Mouse (Mus musculus): Measurements from ENCODE around the gene Rps17. TPM values are rescaled to one million over a fixed set of nuclear protein-coding genes. Genes with fewer than 3 reads are reported as not detected.

Rps17 gene
- polyA plus RNA-seq, 1 experiment from 2014 or later, result 658 TPM

DNA sequence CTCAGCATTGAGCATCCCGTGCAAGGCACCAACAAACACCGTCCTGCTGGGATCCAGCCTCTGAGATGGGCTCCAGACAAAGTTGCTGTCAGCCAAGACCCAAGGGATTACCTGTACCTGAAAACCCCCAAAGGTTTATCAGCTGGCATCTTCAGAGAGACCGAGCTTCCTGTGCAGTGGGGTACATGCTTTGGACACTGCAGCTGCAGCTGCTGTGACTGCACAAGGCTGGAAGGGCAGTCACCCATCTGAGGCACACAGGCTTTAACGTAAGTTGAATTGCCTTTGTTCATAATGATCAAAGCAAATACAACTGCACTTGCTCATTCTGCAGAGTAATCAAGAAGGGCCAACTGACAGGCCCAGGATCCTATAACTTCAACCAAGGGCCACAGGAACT, 6.8 kb upstream of the Rps17 start:
- no peaks in the 10 kb centered on the region for H3K9me3 ChIP-seq (ENCODE audit: control insufficient read depth, low read length)
- 80% methylated on average over 4 of the region's 4 CpGs for WGBS
- H3K4me3 ChIP-seq (ENCODE audit: low read length), result no peak overlapping the region
- H3K27me3 ChIP-seq (replicated peaks; ENCODE audit: control insufficient read depth, insufficient read depth, low read length), result no peaks in the 10 kb centered on the region
- no peak for ATAC-seq
- H3K36me3 ChIP-seq (ENCODE audit: control insufficient read depth, insufficient read depth, low read length), result no peaks in the 10 kb centered on the region
- H3K4me2 ChIP-seq (ENCODE audit: low read length), result no peak overlapping the region
- no peak overlapping the region for H3K9ac ChIP-seq (ENCODE audit: low read depth, low read length)
- no peak overlapping the region for H3K27ac ChIP-seq (ENCODE audit: low read depth, low read length)
- no peaks in the 10 kb centered on the region for H3K4me1 ChIP-seq (ENCODE audit: control insufficient read depth, insufficient read depth, low read depth, low read length)

DNA sequence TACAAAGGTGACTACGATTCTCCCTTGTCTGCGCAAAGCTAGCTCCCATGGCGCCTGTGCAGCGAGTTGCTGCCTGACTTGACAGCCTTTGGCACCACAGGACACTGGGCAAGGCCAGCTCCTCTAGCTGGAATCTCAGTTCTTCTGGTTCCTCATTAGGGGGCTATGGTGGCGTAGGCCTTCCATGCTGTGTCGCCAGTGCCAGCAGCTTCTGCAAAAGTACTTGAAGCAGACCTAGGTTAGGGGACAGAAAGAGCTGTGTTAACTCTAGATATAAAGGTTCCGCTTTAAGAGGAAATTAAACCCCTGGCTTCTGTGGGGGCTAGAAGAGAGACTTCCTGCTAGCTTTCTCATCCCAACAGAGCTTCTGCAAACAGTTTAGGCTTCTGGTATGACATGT, 3.2 kb upstream of the Rps17 start:
- Histone ChIP-seq H3K9me3 (ENCODE audit: control insufficient read depth, low read length) (no peaks in the 10 kb centered on the region), H3K36me3 (ENCODE audit: control insufficient read depth, insufficient read depth, low read length) (peaks cover under 1% of the 10 kb centered on the region; the same call in 1 of the 2 replicates), H3K4me3 (ENCODE audit: low read length) (no peak overlapping the region), H3K9ac (ENCODE audit: low read depth, low read length) (no peak overlapping the region), H3K27ac (ENCODE audit: low read depth, low read length) (no peak overlapping the region), H3K4me1 (ENCODE audit: control insufficient read depth, insufficient read depth, low read depth, low read length) (peaks cover 8% of the 10 kb centered on the region), H3K4me2 (ENCODE audit: low read length) (no peak overlapping the region), H3K27me3 (replicated peaks; ENCODE audit: control insufficient read depth, insufficient read depth, low read length) (no peaks in the 10 kb centered on the region)
- ATAC-seq, result no peak
- 46% methylated on average over 7 of the region's 7 CpGs for WGBS

GRCm38 (mm10) chr7:81345447-81346170, 555 bp upstream of the Rps17 start:
- Histone ChIP-seq H3K36me3 (ENCODE audit: control insufficient read depth, insufficient read depth, low read length) (peaks cover 7% of the 10 kb centered on the region), H3K27ac (ENCODE audit: low read depth, low read length) (peak overlapping the region; percentile 70; the same call in 1 of the 2 replicates), H3K27me3 (replicated peaks; ENCODE audit: control insufficient read depth, insufficient read depth, low read length) (no peaks in the 10 kb centered on the region), H3K4me3 (ENCODE audit: low read length) (peak overlapping the region; percentile 89), H3K9me3 (ENCODE audit: control insufficient read depth, low read length) (no peaks in the 10 kb centered on the region), H3K4me2 (ENCODE audit: low read length) (peak overlapping the region; percentile 68), H3K9ac (ENCODE audit: low read depth, low read length) (peak overlapping the region; percentile 71), H3K4me1 (ENCODE audit: control insufficient read depth, insufficient read depth, low read depth, low read length) (peaks cover 19% of the 10 kb centered on the region)
- no peak; the same call in 1 of the 2 replicates for ATAC-seq
- WGBS, result 61% methylated on average over 15 of the region's 15 CpGs

DNA sequence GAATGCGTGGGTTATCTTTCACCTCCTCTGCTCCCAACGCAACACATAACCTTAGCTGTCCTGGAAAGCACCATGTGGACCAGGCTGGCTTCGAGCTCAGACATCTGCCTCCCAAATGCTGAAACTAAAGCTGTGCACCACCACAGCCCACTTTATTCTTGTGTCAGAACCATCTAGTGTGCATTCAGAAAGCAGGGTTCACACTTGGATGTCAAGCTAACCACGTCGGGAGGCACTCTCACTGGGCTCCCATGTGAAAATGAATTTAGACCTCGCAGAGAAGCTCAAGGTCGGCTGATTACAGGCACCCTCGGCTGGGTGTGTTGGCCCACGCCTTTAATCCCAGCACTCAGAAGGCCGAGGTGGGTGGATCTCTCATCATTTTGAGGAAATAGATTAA, 1.2 kb downstream of the Rps17 start:
- no peak for ATAC-seq
- peak overlapping the region; percentile 95 for H3K4me2 ChIP-seq (ENCODE audit: low read length)
- H3K36me3 ChIP-seq (ENCODE audit: control insufficient read depth, insufficient read depth, low read length), result peaks cover 16% of the 10 kb centered on the region
- peaks cover 19% of the 10 kb centered on the region for H3K4me1 ChIP-seq (ENCODE audit: control insufficient read depth, insufficient read depth, low read depth, low read length)
- peak overlapping the region; percentile 89 for H3K4me3 ChIP-seq (ENCODE audit: low read length)
- no peaks in the 10 kb centered on the region for H3K9me3 ChIP-seq (ENCODE audit: control insufficient read depth, low read length)
- WGBS, result 15% methylated on average over 10 of the region's 10 CpGs
- peak overlapping the region; percentile 94 for H3K9ac ChIP-seq (ENCODE audit: low read depth, low read length)
- H3K27me3 ChIP-seq (replicated peaks; ENCODE audit: control insufficient read depth, insufficient read depth, low read length), result no peaks in the 10 kb centered on the region
- no peak overlapping the region for H3K27ac ChIP-seq (ENCODE audit: low read depth, low read length)

DNA sequence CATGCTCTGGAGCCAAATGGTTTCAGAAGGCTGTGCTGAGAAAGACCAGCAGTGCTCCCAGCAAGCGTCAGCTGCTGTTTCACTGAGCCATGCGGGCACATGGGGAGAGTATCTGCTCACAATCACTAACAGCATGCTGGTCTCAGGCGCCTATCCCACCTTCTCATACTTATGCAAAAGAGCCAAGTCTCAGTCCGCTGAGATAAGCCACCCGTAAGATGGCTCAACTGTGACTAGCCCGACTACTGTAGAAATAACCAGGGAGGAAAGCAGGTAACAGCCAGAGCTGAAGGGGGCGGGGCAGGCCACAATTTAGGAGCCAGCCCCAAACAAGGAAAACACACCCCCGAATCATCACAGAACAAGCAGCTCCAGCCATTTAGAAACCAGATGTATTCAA, 1.7 kb downstream of the Rps17 start:
- H3K36me3 ChIP-seq (ENCODE audit: control insufficient read depth, insufficient read depth, low read length), result peaks cover 20% of the 10 kb centered on the region
- WGBS, result 45% methylated on average over 8 of the region's 8 CpGs
- H3K27ac ChIP-seq (ENCODE audit: low read depth, low read length), result no peak overlapping the region

DNA sequence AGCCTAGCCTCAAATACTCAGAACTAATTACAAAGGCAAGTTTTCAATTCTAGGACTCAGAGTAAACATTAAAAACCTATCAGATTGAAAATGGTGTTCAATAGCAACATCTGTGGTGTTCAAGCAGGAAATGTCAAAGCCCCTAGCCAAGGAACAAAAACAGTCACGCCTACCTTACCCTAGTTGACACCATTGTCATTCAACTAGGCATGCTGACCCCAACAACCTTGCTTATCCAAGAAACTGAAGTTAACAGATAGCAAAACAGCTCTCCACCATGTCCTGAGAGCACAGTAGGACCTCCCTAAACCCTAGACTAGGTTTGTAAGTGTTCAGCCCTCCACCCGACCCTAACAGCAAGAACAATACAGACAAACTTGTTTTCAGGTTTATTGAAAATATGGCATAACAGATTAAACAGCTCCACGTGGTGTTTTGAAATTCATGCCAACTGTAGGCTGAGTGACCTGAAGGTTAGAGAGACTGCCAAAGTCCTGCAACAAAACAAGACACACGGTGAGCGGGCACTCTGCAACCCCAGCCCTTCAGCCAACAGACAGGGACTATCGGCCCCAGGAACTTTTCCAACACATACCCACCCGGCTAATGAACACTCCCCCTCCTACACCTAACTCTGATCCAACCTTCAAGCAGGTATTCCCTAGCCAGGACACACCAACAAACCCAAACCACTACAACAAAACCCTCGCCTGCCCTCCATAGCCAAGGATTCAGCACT, 2.5 kb downstream of the Rps17 start:
- ATAC-seq, result no peak
- H3K4me1 ChIP-seq (ENCODE audit: control insufficient read depth, insufficient read depth, low read depth, low read length), result peaks cover 19% of the 10 kb centered on the region
- 69% methylated on average over 8 of the region's 8 CpGs for WGBS
- no peak overlapping the region for H3K27ac ChIP-seq (ENCODE audit: low read depth, low read length)
- peak overlapping the region; percentile 95 for H3K4me2 ChIP-seq (ENCODE audit: low read length)
- no peaks in the 10 kb centered on the region for H3K27me3 ChIP-seq (replicated peaks; ENCODE audit: control insufficient read depth, insufficient read depth, low read length)
- H3K4me3 ChIP-seq (ENCODE audit: low read length), result peak overlapping the region; percentile 89
- peaks cover 24% of the 10 kb centered on the region for H3K36me3 ChIP-seq (ENCODE audit: control insufficient read depth, insufficient read depth, low read length)
- H3K9me3 ChIP-seq (ENCODE audit: control insufficient read depth, low read length), result no peaks in the 10 kb centered on the region
- peak overlapping the region; percentile 94 for H3K9ac ChIP-seq (ENCODE audit: low read depth, low read length)

More for the DNA sequence above, 1.7 kb downstream of the Rps17 start:
- H3K4me3 ChIP-seq (ENCODE audit: low read length), result peak overlapping the region; percentile 89
- peaks cover 19% of the 10 kb centered on the region for H3K4me1 ChIP-seq (ENCODE audit: control insufficient read depth, insufficient read depth, low read depth, low read length)
- peak overlapping the region; percentile 95 for H3K4me2 ChIP-seq (ENCODE audit: low read length)
- no peaks in the 10 kb centered on the region for H3K27me3 ChIP-seq (replicated peaks; ENCODE audit: control insufficient read depth, insufficient read depth, low read length)
- H3K9ac ChIP-seq (ENCODE audit: low read depth, low read length), result peak overlapping the region; percentile 94
- no peaks in the 10 kb centered on the region for H3K9me3 ChIP-seq (ENCODE audit: control insufficient read depth, low read length)
- no peak for ATAC-seq

DNA sequence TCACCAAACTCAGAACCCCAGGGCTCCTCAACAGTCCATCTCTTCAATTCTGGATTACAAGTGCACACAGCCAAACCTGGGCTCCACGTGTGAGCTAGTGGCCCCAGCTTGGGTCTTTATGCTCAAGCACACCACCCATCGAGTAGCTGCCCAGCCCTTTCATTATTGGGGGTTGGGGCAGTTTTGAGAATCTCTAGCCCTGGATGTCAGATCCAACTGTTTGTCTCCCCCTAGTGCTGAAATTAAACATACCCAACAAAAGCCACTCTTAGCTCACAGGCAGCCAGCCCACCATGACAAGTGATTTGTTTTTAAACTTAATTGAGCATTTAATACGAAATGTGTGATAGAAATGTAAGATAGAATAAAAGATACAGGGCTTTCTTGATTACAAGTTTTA, 3.5 kb downstream of the Rps17 start:
- ATAC-seq, result no peak
- no peaks in the 10 kb centered on the region for H3K27me3 ChIP-seq (replicated peaks; ENCODE audit: control insufficient read depth, insufficient read depth, low read length)
- peaks cover 24% of the 10 kb centered on the region for H3K36me3 ChIP-seq (ENCODE audit: control insufficient read depth, insufficient read depth, low read length)
- H3K4me1 ChIP-seq (ENCODE audit: control insufficient read depth, insufficient read depth, low read depth, low read length), result peaks cover 19% of the 10 kb centered on the region
- no peaks in the 10 kb centered on the region for H3K9me3 ChIP-seq (ENCODE audit: control insufficient read depth, low read length)
- H3K9ac ChIP-seq (ENCODE audit: low read depth, low read length), result no peak overlapping the region
- no peak overlapping the region for H3K4me2 ChIP-seq (ENCODE audit: low read length)
- 54% methylated on average over 3 of the region's 3 CpGs for WGBS
- H3K4me3 ChIP-seq (ENCODE audit: low read length), result no peak overlapping the region
- H3K27ac ChIP-seq (ENCODE audit: low read depth, low read length), result no peak overlapping the region

GRCm38 (mm10) chr7:81339783-81340182, 5.3 kb downstream of the Rps17 start:
- WGBS, result 86% methylated on average over 4 of the region's 4 CpGs
- Histone ChIP-seq H3K4me3 (ENCODE audit: low read length) (no peak overlapping the region), H3K27ac (ENCODE audit: low read depth, low read length) (no peak overlapping the region), H3K9ac (ENCODE audit: low read depth, low read length) (no peak overlapping the region), H3K4me2 (ENCODE audit: low read length) (no peak overlapping the region), H3K36me3 (ENCODE audit: control insufficient read depth, insufficient read depth, low read length) (peaks cover 24% of the 10 kb centered on the region), H3K27me3 (replicated peaks; ENCODE audit: control insufficient read depth, insufficient read depth, low read length) (no peaks in the 10 kb centered on the region), H3K9me3 (ENCODE audit: control insufficient read depth, low read length) (no peaks in the 10 kb centered on the region), H3K4me1 (ENCODE audit: control insufficient read depth, insufficient read depth, low read depth, low read length) (peaks cover 23% of the 10 kb centered on the region)
- no peak for ATAC-seq

GRCm38 (mm10) chr7:81338522-81338873, 6.6 kb downstream of the Rps17 start:
- Histone ChIP-seq H3K4me1 (ENCODE audit: control insufficient read depth, insufficient read depth, low read depth, low read length) (peaks cover 17% of the 10 kb centered on the region), H3K36me3 (ENCODE audit: control insufficient read depth, insufficient read depth, low read length) (peaks cover 24% of the 10 kb centered on the region), H3K9me3 (ENCODE audit: control insufficient read depth, low read length) (no peaks in the 10 kb centered on the region), H3K4me3 (ENCODE audit: low read length) (no peak overlapping the region), H3K4me2 (ENCODE audit: low read length) (no peak overlapping the region), H3K9ac (ENCODE audit: low read depth, low read length) (no peak overlapping the region), H3K27ac (ENCODE audit: low read depth, low read length) (no peak overlapping the region), H3K27me3 (replicated peaks; ENCODE audit: control insufficient read depth, insufficient read depth, low read length) (no peaks in the 10 kb centered on the region)
- no peak for ATAC-seq
- WGBS, result 91% methylated on average over 3 of the region's 3 CpGs
